Mouse (Mus musculus): ENCODE results near the gene Jph3.

The Jph3 gene

GRCm38 (mm10) chr8:121786542-121786941, 57.1 kb downstream of the Jph3 start:
- no peak for DNase-seq (ENCODE audit: low spot score)

GRCm38 (mm10) chr8:121788786-121789185, 59.4 kb downstream of the Jph3 start:
- no peak for DNase-seq (ENCODE audit: low spot score)

- DNase-seq (ENCODE audit: low spot score): no peak
Measured at GRCm38 (mm10) chr8:121792159-121792558, 62.7 kb downstream of the Jph3 start.

GRCm38 (mm10) chr8:121792627-121793026, 63.2 kb downstream of the Jph3 start:
- DNase-seq (ENCODE audit: low spot score): no peak

GRCm38 (mm10) chr8:121794151-121794550, 64.7 kb downstream of the Jph3 start:
- DNase-seq (ENCODE audit: low spot score): no peak

GRCm38 (mm10) chr8:121795461-121795860, 66.0 kb downstream of the Jph3 start:
- no peak for DNase-seq (ENCODE audit: low spot score)

- no peak for DNase-seq (ENCODE audit: low spot score)
Measured at GRCm38 (mm10) chr8:121796406-121796805, 67.0 kb downstream of the Jph3 start.

GRCm38 (mm10) chr8:121798401-121798800, 69.0 kb downstream of the Jph3 start:
- DNase-seq (ENCODE audit: low spot score): no peak

- DNase-seq (ENCODE audit: low spot score): no peak
Measured at GRCm38 (mm10) chr8:121804829-121805228, 75.4 kb downstream of the Jph3 start.

- no peak for DNase-seq (ENCODE audit: low spot score)
Measured at GRCm38 (mm10) chr8:121806126-121806525, 76.7 kb downstream of the Jph3 start.

- no peak for DNase-seq (ENCODE audit: low spot score)
Measured at GRCm38 (mm10) chr8:121808032-121808431, 78.6 kb downstream of the Jph3 start.

- DNase-seq (ENCODE audit: low spot score): no peak
Measured at GRCm38 (mm10) chr8:121809524-121810155, 80.2 kb downstream of the Jph3 start.

GRCm38 (mm10) chr8:121811502-121811901, 82.1 kb downstream of the Jph3 start:
- DNase-seq (ENCODE audit: low spot score): peak; percentile 87

GRCm38 (mm10) chr8:121811931-121812570, 82.6 kb downstream of the Jph3 start:
- peak; percentile 70 for DNase-seq (ENCODE audit: low spot score)

- DNase-seq (ENCODE audit: low spot score): peak; percentile 74
Measured at GRCm38 (mm10) chr8:121818226-121818625, 88.8 kb downstream of the Jph3 start.

GRCm38 (mm10) chr8:121820840-121821239, 91.4 kb downstream of the Jph3 start:
- DNase-seq (ENCODE audit: low spot score): peak; percentile 44

GRCm38 (mm10) chr8:121821320-121821719, 91.9 kb downstream of the Jph3 start:
- DNase-seq (ENCODE audit: low spot score): no peak

GRCm38 (mm10) chr8:121821770-121822169, 92.3 kb downstream of the Jph3 start:
- no peak for DNase-seq (ENCODE audit: low spot score)

- DNase-seq (ENCODE audit: low spot score): no peak
Measured at GRCm38 (mm10) chr8:121827726-121828125, 98.3 kb downstream of the Jph3 start.

GRCm38 (mm10) chr8:121828376-121829023, 99.1 kb downstream of the Jph3 start:
- DNase-seq (ENCODE audit: low spot score): no peak

- DNase-seq (ENCODE audit: low spot score): peak; percentile 99
Measured at GRCm38 (mm10) chr8:121829048-121829776, 99.8 kb downstream of the Jph3 start, which contains the start of gene Klhdc4. Gene Klhdc4 (minus strand): TSS chr8:121829569.

- no peak for DNase-seq (ENCODE audit: low spot score)
Measured at GRCm38 (mm10) chr8:121829777-121830362, 100.4 kb downstream of the Jph3 start.
